Comparison of ENCODE assay signal across 9 mouse cellular contexts in the genomic region with DNA sequence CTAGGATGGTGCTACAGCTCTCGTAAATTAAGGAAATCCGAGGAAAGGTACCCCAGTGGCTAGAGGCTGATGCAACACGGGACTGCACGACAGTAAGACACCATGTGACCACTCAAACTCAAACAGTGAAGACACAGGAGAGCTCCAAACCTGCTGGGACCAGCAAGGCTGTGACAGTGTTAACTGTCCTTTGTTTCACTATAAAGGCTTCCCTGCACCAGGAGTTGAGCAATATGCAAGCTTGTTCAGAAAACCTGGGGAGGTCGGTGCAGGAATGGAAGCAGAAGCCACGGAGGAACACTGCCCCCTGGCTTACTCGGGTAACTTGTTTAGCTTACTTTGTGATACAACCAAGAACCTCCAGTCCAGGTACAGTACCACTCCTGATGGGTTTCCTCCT. TPM values are rescaled to one million over a fixed set of nuclear protein-coding genes. Genes with fewer than 3 reads are reported as not detected.
DNase-seq lines count a peak whose midpoint lies in the region; ATAC-seq and TF ChIP-seq lines count a peak whose summit lies in the region.
"Had no signal": no experiment of that assay in that cellular context is flagged by ENCODE, and none has a peak within 500 bp of the region (broad histone marks: within the 10 kb centered on the region; RNA-seq: fewer than 3 reads in every experiment).

No protein-coding gene starts in this region.

- H3K4me1 ChIP-seq in liver, embryonic 12.5 days: peaks cover 11% of the 10 kb centered on the region; the same call in 1 of the 2 replicates
- H3K4me1 ChIP-seq in small intestine, adult 2 months (ENCODE audit: control insufficient read depth, insufficient read depth, insufficient read length, low read length): peaks cover 4% of the 10 kb centered on the region
- H3K4me1 ChIP-seq in neural tube, embryonic 15.5 days: peaks cover 17% of the 10 kb centered on the region

- H3K4me2 ChIP-seq in liver, embryonic 12.5 days: peak overlapping the region; percentile 13; the same call in 1 of the 2 replicates
- H3K4me2 ChIP-seq in neural tube, embryonic 15.5 days: no peak overlapping the region

- no peak overlapping the region for H3K9ac ChIP-seq in liver, embryonic 12.5 days
- H3K9ac ChIP-seq in neural tube, embryonic 15.5 days (replicated peaks): no peak overlapping the region

- H3K9me3 ChIP-seq in liver, embryonic 12.5 days (replicated peaks): no peaks in the 10 kb centered on the region
- no peaks in the 10 kb centered on the region for H3K9me3 ChIP-seq in neural tube, embryonic 15.5 days (replicated peaks)

- peak; percentile 37; the same call in 1 of the 2 replicates for TF ChIP-seq CTCF in small intestine, adult 2 months (IDR thresholded peaks at IDR 0.05; ENCODE audit: extremely low read depth, insufficient read length, insufficient replicate concordance, low read depth, low read length)

- peak; percentile 51; the same call in 1 of the 2 replicates for ATAC-seq in liver, embryonic 12.5 days
- no peak for ATAC-seq in neural tube, embryonic 15.5 days (ENCODE audit: low FRiP score)

- H3K36me3 ChIP-seq in liver, embryonic 12.5 days: no peaks in the 10 kb centered on the region
- H3K36me3 ChIP-seq in small intestine, adult 2 months (ENCODE audit: control insufficient read depth, insufficient read depth, low read length): no peaks in the 10 kb centered on the region
- no peaks in the 10 kb centered on the region for H3K36me3 ChIP-seq in neural tube, embryonic 15.5 days

- no peaks in the 10 kb centered on the region for H3K27me3 ChIP-seq in liver, embryonic 12.5 days (replicated peaks)
- no peaks in the 10 kb centered on the region for H3K27me3 ChIP-seq in small intestine, adult 2 months (ENCODE audit: control insufficient read depth, insufficient read depth, low read length)
- H3K27me3 ChIP-seq in neural tube, embryonic 15.5 days (replicated peaks): no peaks in the 10 kb centered on the region

- no peak overlapping the region for H3K27ac ChIP-seq in liver, embryonic 12.5 days
- H3K27ac ChIP-seq in small intestine, adult 2 months (ENCODE audit: insufficient read depth, low read depth, low read length): no peak overlapping the region
- no peak overlapping the region for H3K27ac ChIP-seq in neural tube, embryonic 15.5 days (replicated peaks)

- DNase-seq in kidney, adult 9 months: peak; percentile 15
- DNase-seq in kidney, adult 11 months: no peak
- DNase-seq in ES-CJ7 (ENCODE audit: low read depth, low spot score): peak; percentile 93
- no peak for DNase-seq in cerebellum, postnatal 4 days (ENCODE audit: low spot score in 2 of 2)
- DNase-seq in ovary, postnatal 36 days (ENCODE audit: low spot score): no peak
- DNase-seq: kidney, adult 18-20 months had no signal

- 31% methylated on average over 7 of the region's 7 CpGs for WGBS in liver, embryonic 12.5 days (ENCODE audit: insufficient replicate concordance)
- WGBS in small intestine, adult 2 months: 50% methylated on average over 7 of the region's 7 CpGs
- 66% methylated on average over 7 of the region's 7 CpGs for WGBS in neural tube, embryonic 15.5 days

- no peak for TF ChIP-seq POLR2A in small intestine, adult 2 months (IDR thresholded peaks at IDR 0.05; ENCODE audit: low read depth, low read length)

- no peak overlapping the region for H3K4me3 ChIP-seq in liver, embryonic 12.5 days
- H3K4me3 ChIP-seq in small intestine, adult 2 months (ENCODE audit: low read depth, low read length): no peak overlapping the region
- H3K4me3 ChIP-seq in neural tube, embryonic 15.5 days (replicated peaks): no peak overlapping the region

RNA-seq across cellular contexts. Expression of a gene that starts 40.4 kb away (rescaled TPM):
- polyA plus RNA-seq in liver, embryonic 12.5 days (2016; fragmentation: Nextera tagmentation; extraction: Ambion mirVana): 464 TPM in 2 replicates
- 0.23 and 0.25 TPM in 2 replicates for polyA plus RNA-seq in small intestine, adult 2 months (2012; rRNA removed)
- polyA plus RNA-seq in neural tube, embryonic 15.5 days (2015; fragmentation: Nextera tagmentation; extraction: Ambion mirVana): 575 TPM in 2 replicates

Comparison
In these comparisons a context has a peak if more than half of its experiments do, and no peak if none do; other contexts are left out.
1. DNase-seq: peak in kidney, adult 9 months (single experiment) and ES-CJ7 (single experiment); none in kidney, adult 11 months (single experiment), cerebellum, postnatal 4 days (0 of 2) and ovary, postnatal 36 days (single experiment).
2. RNA of a gene that starts 40.4 kb away (polyA plus RNA-seq): 575 TPM in neural tube, embryonic 15.5 days and 464 TPM in liver, embryonic 12.5 days; 0.23 to 0.25 TPM in small intestine, adult 2 months; every median in the first group is over 100 times any median in the second.